Mouse (Mus musculus) stomach, embryonic 16.5 days (tissue): ENCODE data around the gene Pdcd1. TPM values are rescaled to one million over a fixed set of nuclear protein-coding genes. Genes with fewer than 3 reads are reported as not detected.
"Not testable (repeated sequence)": the region's sequence is repeated elsewhere in the genome, so short reads cannot be mapped to it uniquely, and the experiment has no call there.

Experiments
- ATAC-seq: fragments of 200-750 bp; cut with Nextera tagmentation; 2 replicates; pipeline ENCODE4 v1.8.0; 2017; ENCODE audit warnings: moderate number of reproducible peaks, moderate TSS enrichment; ENCODE audit not compliant: insufficient read depth, low FRiP score
- H3K27ac ChIP-seq: fragments of 300-500 bp; sonication (generic); 2 replicates; pipeline ENCODE4 v1.5.1; 2014; ENCODE audit warnings: low read length
- H3K27me3 ChIP-seq: fragments of 300-500 bp; sonication (generic); 2 replicates; pipeline ENCODE4 v1.6.1; 2014; ENCODE audit warnings: low read length, control low read depth, mixed read lengths; ENCODE audit not compliant: control insufficient read depth, insufficient read depth
- H3K36me3 ChIP-seq: fragments of 300-500 bp; sonication (generic); 2 replicates; pipeline ENCODE4 v1.6.1; 2014; ENCODE audit warnings: low read length; ENCODE audit not compliant: control insufficient read depth, insufficient read depth
- H3K4me1 ChIP-seq: fragments of 300-500 bp; sonication (generic); 2 replicates; pipeline ENCODE4 v1.6.1; 2014; ENCODE audit warnings: low read length, control low read depth, mixed read lengths; ENCODE audit not compliant: control insufficient read depth, insufficient read depth
- H3K4me2 ChIP-seq: fragments of 300-500 bp; sonication (generic); 2 replicates; pipeline ENCODE4 v1.6.1; 2014; ENCODE audit warnings: low read depth, low read length, mixed read lengths
- H3K4me3 ChIP-seq: fragments of 300-500 bp; sonication (generic); replicated peaks from 2 replicates; pipeline ENCODE4 v1.5.1; 2014; ENCODE audit warnings: mild to moderate bottlenecking, low read length
- H3K9ac ChIP-seq: fragments of 300-500 bp; sonication (generic); 2 replicates; pipeline ENCODE4 v1.6.1; 2014; ENCODE audit warnings: low read length
- H3K9me3 ChIP-seq: fragments of 300-500 bp; sonication (generic); replicated peaks from 2 replicates; pipeline ENCODE4 v1.6.1; 2016; ENCODE audit warnings: low read length, control low read depth; ENCODE audit not compliant: control insufficient read depth
- WGBS: fragments of 180-500 bp; shearing (Covaris S2); extraction: QIAGEN DNeasy Blood & Tissue Kit; methylation state at CpG from one replicate; pipeline ENCODE4 v1.1.7; 2014; 5-methylcytosine and 5-hydroxymethylcytosine counted together
- polyA plus RNA-seq: library from polyadenylated mRNA; unstranded; fragments of >200 nt; fragmentation: Nextera tagmentation; extraction: Ambion mirVana; gene quantifications from 2 replicates; pipeline ENCODE4 v1.2.1, GENCODE M21; 2015

Pdcd1 gene
- polyA plus RNA-seq, 1 experiment from 2014 or later, result 0.48 TPM

DNA sequence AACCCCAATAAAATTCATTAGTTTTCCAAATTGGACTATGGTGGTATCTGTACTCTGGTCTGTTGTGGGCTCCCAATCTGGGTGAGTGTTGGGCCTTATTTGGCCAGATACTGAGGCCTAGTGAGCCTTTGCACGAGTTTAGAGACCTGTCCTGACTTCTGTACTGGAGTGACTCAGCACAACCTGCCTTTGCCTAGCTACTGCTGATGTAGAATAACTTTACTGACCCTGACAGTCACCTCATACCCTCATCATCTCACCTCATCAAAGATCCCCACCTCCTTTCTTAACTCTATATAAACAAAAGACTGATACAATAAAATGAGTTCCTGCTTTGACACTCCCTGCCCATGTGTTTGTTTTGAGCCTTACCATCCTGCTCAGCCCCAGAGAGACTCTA, 24.3 kb upstream of the Pdcd1 start:
- H3K9me3 ChIP-seq, result no peaks in the 10 kb centered on the region
- no peak overlapping the region for H3K9ac ChIP-seq
- H3K36me3 ChIP-seq, result no peaks in the 10 kb centered on the region
- ATAC-seq, result no peak
- 0 out of 2 replicates have a peak, but pooled peaks cover 4% of the 10 kb centered on the region for H3K27me3 ChIP-seq
- H3K27ac ChIP-seq, result no peak overlapping the region
- 29% methylated on average over 1 of the region's 1 CpGs for WGBS
- H3K4me1 ChIP-seq, result no peaks in the 10 kb centered on the region
- H3K4me2 ChIP-seq, result no peak overlapping the region
- no peak overlapping the region for H3K4me3 ChIP-seq

DNA sequence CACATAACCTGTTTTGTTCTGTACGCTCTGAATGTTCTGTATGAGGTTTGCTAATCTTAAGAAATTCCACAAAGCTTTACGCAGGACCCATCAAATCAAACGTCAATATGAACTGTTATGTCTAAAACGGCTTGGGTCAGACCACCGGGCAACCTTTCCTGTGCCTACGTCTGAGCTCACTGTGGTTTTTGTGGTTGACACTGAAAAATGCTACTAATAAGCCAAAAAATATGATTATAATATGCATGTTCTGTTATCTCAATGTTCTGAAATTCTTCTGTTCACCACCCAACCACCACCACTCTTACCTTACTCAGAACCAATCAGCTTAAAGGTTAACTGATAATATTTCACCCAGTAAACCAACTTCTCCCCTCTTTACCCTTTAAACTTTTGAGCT, 22.4 kb upstream of the Pdcd1 start:
- Histone ChIP-seq H3K4me3 (no peak overlapping the region), H3K4me1 (no peaks in the 10 kb centered on the region), H3K9ac (no peak overlapping the region), H3K4me2 (no peak overlapping the region), H3K9me3 (no peaks in the 10 kb centered on the region), H3K27me3 (no peaks in the 10 kb centered on the region), H3K36me3 (no peaks in the 10 kb centered on the region), H3K27ac (no peak overlapping the region)
- ATAC-seq, result no peak
- 78% methylated on average over 6 of the region's 6 CpGs for WGBS

- not testable (repeated sequence) for H3K9ac ChIP-seq, H3K4me1 ChIP-seq, ATAC-seq, H3K4me3 ChIP-seq, H3K36me3 ChIP-seq, H3K27me3 ChIP-seq, H3K27ac ChIP-seq, H3K4me2 ChIP-seq, H3K9me3 ChIP-seq
- 82% methylated on average over 1 of the region's 1 CpGs for WGBS
Observed at GRCm38 (mm10) chr1:94058281-94058680, 5.9 kb upstream of the Pdcd1 start.

DNA sequence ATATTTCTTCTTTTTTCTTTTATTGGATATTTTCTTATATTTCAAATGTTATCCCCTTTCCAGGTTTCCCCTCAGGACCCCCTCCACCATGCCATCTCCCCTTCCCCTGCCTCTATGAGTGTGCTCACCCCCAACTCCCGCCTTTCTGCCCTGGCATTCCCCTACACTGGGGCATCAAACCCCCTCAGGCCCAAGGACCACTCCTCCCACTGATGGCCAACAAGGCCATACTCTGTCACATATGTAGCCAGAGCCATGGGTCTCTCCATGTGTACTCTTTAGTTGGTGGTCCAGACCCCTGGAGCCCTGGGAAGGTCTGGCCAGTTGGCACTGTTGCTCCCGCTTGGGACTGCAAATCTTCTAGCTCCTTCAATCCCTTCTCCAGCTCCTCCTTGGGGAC, 5.0 kb upstream of the Pdcd1 start:
- WGBS, result 88% methylated on average over 2 of the region's 2 CpGs
- no peak for ATAC-seq
- H3K27ac ChIP-seq, result no peak overlapping the region
- H3K4me2 ChIP-seq, result no peak overlapping the region
- H3K27me3 ChIP-seq, result no peaks in the 10 kb centered on the region
- no peaks in the 10 kb centered on the region for H3K4me1 ChIP-seq
- H3K9ac ChIP-seq, result no peak overlapping the region
- no peaks in the 10 kb centered on the region for H3K36me3 ChIP-seq
- H3K9me3 ChIP-seq, result no peaks in the 10 kb centered on the region
- no peak overlapping the region for H3K4me3 ChIP-seq

GRCm38 (mm10) chr1:94055966-94056365, 3.6 kb upstream of the Pdcd1 start:
- no peak overlapping the region for H3K9ac ChIP-seq
- no peaks in the 10 kb centered on the region for H3K27me3 ChIP-seq
- no peak overlapping the region for H3K4me3 ChIP-seq
- H3K9me3 ChIP-seq, result no peaks in the 10 kb centered on the region
- H3K27ac ChIP-seq, result no peak overlapping the region
- WGBS, result 37% methylated on average over 3 of the region's 3 CpGs
- no peak for ATAC-seq
- H3K4me1 ChIP-seq, result no peaks in the 10 kb centered on the region
- no peak overlapping the region for H3K4me2 ChIP-seq
- no peaks in the 10 kb centered on the region for H3K36me3 ChIP-seq

DNA sequence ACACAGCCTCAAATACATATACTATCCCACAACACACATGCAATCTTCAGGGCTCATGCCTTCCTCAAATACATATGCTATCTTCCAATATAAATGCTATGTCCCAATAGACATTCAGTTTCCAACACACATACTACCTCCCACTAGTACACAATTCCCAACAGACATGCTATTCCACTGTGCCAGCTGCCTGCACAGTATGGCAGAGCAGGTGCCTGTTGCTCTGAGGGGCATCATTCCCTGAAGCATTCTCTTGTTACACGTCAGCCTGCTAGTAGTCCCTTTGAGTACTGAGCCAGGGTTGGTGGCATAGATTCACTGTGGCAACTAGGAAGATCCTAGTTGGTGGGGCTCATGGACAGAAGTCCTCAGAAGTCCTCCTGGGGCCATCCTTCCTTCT, 2.1 kb upstream of the Pdcd1 start:
- ATAC-seq, result no peak
- Histone ChIP-seq H3K4me2 (no peak overlapping the region), H3K27me3 (no peaks in the 10 kb centered on the region), H3K36me3 (no peaks in the 10 kb centered on the region), H3K9me3 (no peaks in the 10 kb centered on the region), H3K4me3 (no peak overlapping the region), H3K9ac (no peak overlapping the region), H3K27ac (no peak overlapping the region), H3K4me1 (no peaks in the 10 kb centered on the region)
- WGBS, result 68% methylated on average over 1 of the region's 1 CpGs

GRCm38 (mm10) chr1:94053530-94054216, 1.3 kb upstream of the Pdcd1 start:
- Histone ChIP-seq H3K27ac (no peak overlapping the region), H3K4me3 (no peak overlapping the region), H3K4me1 (no peaks in the 10 kb centered on the region), H3K9me3 (no peaks in the 10 kb centered on the region), H3K4me2 (no peak overlapping the region), H3K36me3 (no peaks in the 10 kb centered on the region), H3K27me3 (no peaks in the 10 kb centered on the region), H3K9ac (no peak overlapping the region)
- WGBS, result 68% methylated on average over 7 of the region's 7 CpGs
- no peak for ATAC-seq

DNA sequence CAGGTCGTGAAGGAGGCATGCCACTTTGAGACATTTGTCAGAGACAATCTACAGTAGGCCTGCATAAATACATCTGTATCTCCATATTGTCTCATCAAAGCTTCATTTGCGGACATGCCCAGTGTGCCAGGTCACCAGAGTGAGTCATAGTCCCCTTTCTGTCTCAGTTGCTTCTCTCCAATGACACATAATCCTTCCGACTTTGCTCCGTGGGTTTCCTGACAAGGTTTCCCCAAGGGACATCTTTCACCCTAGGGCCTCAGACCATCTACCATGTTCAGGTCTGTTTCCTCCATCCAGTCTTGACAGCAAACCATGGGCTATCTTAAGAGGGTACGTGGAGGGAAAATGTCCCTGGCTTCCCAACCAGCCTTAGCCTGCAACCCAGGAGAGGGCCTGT, 1.2 kb downstream of the Pdcd1 start:
- Histone ChIP-seq H3K9me3 (no peaks in the 10 kb centered on the region), H3K4me1 (no peaks in the 10 kb centered on the region), H3K9ac (no peak overlapping the region), H3K4me3 (no peak overlapping the region), H3K36me3 (no peaks in the 10 kb centered on the region), H3K4me2 (no peak overlapping the region), H3K27me3 (no peaks in the 10 kb centered on the region), H3K27ac (no peak overlapping the region)
- WGBS, result 79% methylated on average over 5 of the region's 5 CpGs
- ATAC-seq, result no peak

GRCm38 (mm10) chr1:94046544-94046943, 5.8 kb downstream of the Pdcd1 start:
- H3K36me3 ChIP-seq, result no peaks in the 10 kb centered on the region
- H3K27me3 ChIP-seq, result no peaks in the 10 kb centered on the region
- ATAC-seq, result no peak
- H3K4me3 ChIP-seq, result no peak overlapping the region
- 77% methylated on average over 4 of the region's 4 CpGs for WGBS
- no peaks in the 10 kb centered on the region for H3K9me3 ChIP-seq
- no peak overlapping the region for H3K27ac ChIP-seq
- H3K4me2 ChIP-seq, result no peak overlapping the region
- no peak overlapping the region for H3K9ac ChIP-seq
- H3K4me1 ChIP-seq, result no peaks in the 10 kb centered on the region
